ENCODE assay signal across 8 mouse cellular contexts in the genomic region with DNA sequence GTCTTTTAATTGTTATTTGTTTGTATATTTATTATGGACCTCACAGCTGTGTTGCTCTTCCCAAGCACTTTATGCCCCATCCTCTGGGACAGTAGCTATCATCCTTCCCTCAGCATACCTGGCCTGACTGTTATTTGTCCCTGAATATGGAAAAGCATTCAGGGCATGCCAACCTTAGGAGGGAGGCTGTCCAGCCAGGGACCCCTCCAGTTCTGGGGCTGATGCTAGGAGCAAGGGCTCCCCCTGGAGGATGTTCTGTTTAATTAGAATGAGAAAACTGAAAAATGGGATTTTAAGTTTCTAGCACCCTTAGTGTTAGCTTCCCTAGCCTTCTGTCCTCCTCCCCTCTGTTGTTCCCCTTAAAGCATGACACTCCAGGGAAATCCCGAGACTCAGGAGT. TPM values are rescaled to one million over a fixed set of nuclear protein-coding genes. Genes with fewer than 3 reads are reported as not detected.
DNase-seq lines count a peak whose midpoint lies in the region; ATAC-seq and TF ChIP-seq lines count a peak whose summit lies in the region.

No protein-coding gene starts in this region.

- DNase-seq in heart, adult 2 months: no peak
- DNase-seq in heart, adult 8-10 months (ENCODE audit: low spot score): no peak
- peak; percentile 44 for DNase-seq in A20 (ENCODE audit: low read depth, low spot score)
- DNase-seq in adrenal gland, postnatal 10 days: peak; percentile 39
- no peak for DNase-seq in gastrocnemius, adult 18-20 months (ENCODE audit: low spot score)

- TF ChIP-seq POLR2A in heart, adult 2 months (IDR thresholded peaks at IDR 0.05; ENCODE audit: insufficient read depth, low read depth, low read length): no peak

- no peaks in the 10 kb centered on the region for H3K79me2 ChIP-seq in heart, adult 2 months (replicated peaks; ENCODE audit: control insufficient read depth, insufficient read depth, low read length)

- 3% methylated on average over 1 of the region's 1 CpGs for WGBS in heart, adult 2 months
- 24% methylated on average over 1 of the region's 1 CpGs for WGBS in limb, embryonic 12.5 days
- WGBS in neural tube, embryonic 14.5 days: 4% methylated on average over 1 of the region's 1 CpGs

- peak; percentile 67 for ATAC-seq in granulocyte monocyte progenitor cell, adult 5-6 weeks (replicated peaks; ENCODE audit: poor library complexity, severe bottlenecking)
- 0 out of 2 replicates have a peak, but pooled peaks have one; percentile 26 for ATAC-seq in limb, embryonic 12.5 days (ENCODE audit: insufficient number of reproducible peaks, insufficient read depth, low FRiP score, low TSS enrichment, low read depth)
- ATAC-seq in neural tube, embryonic 14.5 days (ENCODE audit: low read depth): peak; percentile 74; the same call in 1 of the 2 replicates

- no peak for TF ChIP-seq EP300 in heart, adult 2 months (IDR thresholded peaks at IDR 0.05; ENCODE audit: insufficient read depth, low read depth, low read length)

- H3K9me3 ChIP-seq in limb, embryonic 12.5 days: no peaks in the 10 kb centered on the region
- H3K9me3 ChIP-seq in neural tube, embryonic 14.5 days (ENCODE audit: control insufficient read depth, low read length): no peaks in the 10 kb centered on the region

- no peak overlapping the region for H3K9ac ChIP-seq in heart, adult 2 months (ENCODE audit: low read depth, low read length)
- H3K9ac ChIP-seq in limb, embryonic 12.5 days (replicated peaks): no peak overlapping the region
- H3K9ac ChIP-seq in neural tube, embryonic 14.5 days (replicated peaks; ENCODE audit: low read depth, low read length): no peak overlapping the region

- intact Hi-C loops in heart, adult 2 months (cut with DNase I): loop anchor here (1.0 to 5.0 kb wide), 3 partner anchors 418 to 1748 kb away; no protein-coding TSS in a partner anchor

- no peak overlapping the region for H3K4me2 ChIP-seq in limb, embryonic 12.5 days
- no peak overlapping the region for H3K4me2 ChIP-seq in neural tube, embryonic 14.5 days (ENCODE audit: low read depth, low read length)

- no peaks in the 10 kb centered on the region for H3K4me1 ChIP-seq in heart, adult 2 months (ENCODE audit: control insufficient read depth, insufficient read depth, low read length)
- peaks cover 5% of the 10 kb centered on the region for H3K4me1 ChIP-seq in limb, embryonic 12.5 days (replicated peaks)
- H3K4me1 ChIP-seq in neural tube, embryonic 14.5 days (ENCODE audit: control insufficient read depth, insufficient read depth, low read length): no peaks in the 10 kb centered on the region

- TF ChIP-seq CTCF in heart, adult 2 months (IDR thresholded peaks at IDR 0.05): peak; percentile 69

- no peak overlapping the region for H3K27ac ChIP-seq in heart, adult 2 months
- no peak overlapping the region for H3K27ac ChIP-seq in limb, embryonic 12.5 days
- H3K27ac ChIP-seq in neural tube, embryonic 14.5 days (ENCODE audit: low read depth, low read length): no peak overlapping the region

- H3K4me3 ChIP-seq in heart, adult 2 months: no peak overlapping the region
- no peak overlapping the region for H3K4me3 ChIP-seq in limb, embryonic 12.5 days (replicated peaks)
- no peak overlapping the region for H3K4me3 ChIP-seq in neural tube, embryonic 14.5 days (ENCODE audit: low read depth, low read length)

- no peaks in the 10 kb centered on the region for H3K36me3 ChIP-seq in heart, adult 2 months (ENCODE audit: control insufficient read depth, insufficient read depth, low read length)
- H3K36me3 ChIP-seq in limb, embryonic 12.5 days: no peaks in the 10 kb centered on the region
- no peaks in the 10 kb centered on the region for H3K36me3 ChIP-seq in neural tube, embryonic 14.5 days (ENCODE audit: control insufficient read depth, insufficient read depth, low read length)

- no peaks in the 10 kb centered on the region for H3K27me3 ChIP-seq in heart, adult 2 months (ENCODE audit: control insufficient read depth, insufficient read depth, low read length)
- no peaks in the 10 kb centered on the region for H3K27me3 ChIP-seq in limb, embryonic 12.5 days
- no peaks in the 10 kb centered on the region for H3K27me3 ChIP-seq in neural tube, embryonic 14.5 days (ENCODE audit: control insufficient read depth, insufficient read depth, low read length)

RNA-seq across cellular contexts. Expression of a gene that starts 17.4 kb away (rescaled TPM):
- total RNA-seq in heart, adult 2 months (2021): under 1 TPM in 1 of 2 experiments, not detected in 1; 0.25 TPM
- polyA plus RNA-seq in heart, adult 2 months (2012; rRNA removed): 0.03 and 0.27 TPM in 2 replicates
- total RNA-seq in heart, adult 8-10 months (2022): not detected
- total RNA-seq in adrenal gland, postnatal 10 days (2021): under 1 TPM; 0.09 to 0.15 TPM
- 0.11 TPM in 1 of 2 replicates, not detected in the other for total RNA-seq in granulocyte monocyte progenitor cell, adult 5-6 weeks (2014; fragmentation: Nextera tagmentation)
- total RNA-seq in granulocyte monocyte progenitor cell, adult 5-6 weeks (2017): not detected in 2 replicates
- 0.04 and 0.05 TPM in 2 replicates for polyA plus RNA-seq in limb, embryonic 12.5 days (2016; fragmentation: Nextera tagmentation; extraction: Ambion mirVana)
- 0.14 and 0.20 TPM in 2 replicates for polyA plus RNA-seq in neural tube, embryonic 14.5 days (2014; fragmentation: Nextera tagmentation; extraction: Ambion mirVana)
- not detected for total RNA-seq in gastrocnemius, adult 18-20 months (2021)

RNA-seq across cellular contexts. Expression of a gene that starts 55.3 kb away (rescaled TPM):
- total RNA-seq in heart, adult 2 months (2021): 10 to 100 TPM in 1 of 2 experiments, 1 to 10 TPM in 1; 9.6 to 11.1 TPM
- 7.5 and 12.4 TPM in 2 replicates for polyA plus RNA-seq in heart, adult 2 months (2012; rRNA removed)
- 10 to 100 TPM in 3 of 4 experiments, 1 to 10 TPM in 1; 9.7 to 11.0 (median 10.6) TPM for total RNA-seq in heart, adult 8-10 months (2022)
- total RNA-seq in adrenal gland, postnatal 10 days (2021): 10 to 100 TPM in 1 of 2 experiments, 1 to 10 TPM in 1; 8.7 to 11.0 TPM
- 19.7 and 29.7 TPM in 2 replicates for total RNA-seq in granulocyte monocyte progenitor cell, adult 5-6 weeks (2014; fragmentation: Nextera tagmentation)
- 15.9 and 28.6 TPM in 2 replicates for total RNA-seq in granulocyte monocyte progenitor cell, adult 5-6 weeks (2017)
- polyA plus RNA-seq in limb, embryonic 12.5 days (2016; fragmentation: Nextera tagmentation; extraction: Ambion mirVana): 17.1 and 17.6 TPM in 2 replicates
- 13.1 and 14.4 TPM in 2 replicates for polyA plus RNA-seq in neural tube, embryonic 14.5 days (2014; fragmentation: Nextera tagmentation; extraction: Ambion mirVana)
- total RNA-seq in gastrocnemius, adult 18-20 months (2021): 1 to 10 TPM; 8.3 TPM

Comparison
In these comparisons a context has a peak if more than half of its experiments do, and no peak if none do; other contexts are left out.
1. DNase-seq: peak in A20 (single experiment) and adrenal gland, postnatal 10 days (single experiment); none in heart, adult 2 months (0 of 2), heart, adult 8-10 months (single experiment) and gastrocnemius, adult 18-20 months (single experiment).
2. Peak in every context shown above with its lines, with median percentiles within 50 percentile points of each other: ATAC-seq.